Mouse (Mus musculus) stomach, embryonic 15.5 days (tissue): ENCODE measurements around the gene Dpp4. TPM values are rescaled to one million over a fixed set of nuclear protein-coding genes. Genes with fewer than 3 reads are reported as not detected.

Experiments used
- ATAC-seq: fragments of 200-750 bp; cut with Nextera tagmentation; 2 replicates; pipeline ENCODE4 v1.8.0; 2017; ENCODE audit warnings: low read depth, moderate number of reproducible peaks, moderate TSS enrichment; ENCODE audit not compliant: insufficient read depth, low FRiP score
- H3K27ac ChIP-seq: fragments of 300-500 bp; sonication (generic); 2 replicates; pipeline ENCODE4 v1.5.1; 2015; ENCODE audit warnings: mild to moderate bottlenecking, inconsistent platforms
- H3K27me3 ChIP-seq: fragments of 300-500 bp; sonication (generic); replicated peaks from 2 replicates; pipeline ENCODE4 v1.6.1; 2015; ENCODE audit warnings: inconsistent platforms
- H3K36me3 ChIP-seq: fragments of 300-500 bp; sonication (generic); 2 replicates; pipeline ENCODE4 v1.6.1; 2015; ENCODE audit warnings: inconsistent platforms
- H3K4me1 ChIP-seq: fragments of 300-500 bp; sonication (generic); 2 replicates; pipeline ENCODE4 v1.6.1; 2015; ENCODE audit warnings: inconsistent platforms
- H3K4me2 ChIP-seq: fragments of 300-500 bp; sonication (generic); 2 replicates; pipeline ENCODE4 v1.6.1; 2015; ENCODE audit warnings: mild to moderate bottlenecking, inconsistent platforms
- H3K4me3 ChIP-seq: fragments of 300-500 bp; sonication (generic); replicated peaks from 2 replicates; pipeline ENCODE4 v1.5.1; 2015; ENCODE audit warnings: inconsistent platforms
- H3K9ac ChIP-seq: fragments of 300-500 bp; sonication (generic); 2 replicates; pipeline ENCODE4 v1.6.1; 2015; ENCODE audit warnings: inconsistent platforms
- H3K9me3 ChIP-seq: fragments of 300-500 bp; sonication (generic); 2 replicates; pipeline ENCODE4 v1.6.1; 2016; ENCODE audit warnings: inconsistent platforms
- WGBS: fragments of 180-500 bp; shearing (Covaris S2); methylation state at CpG from one replicate; pipeline ENCODE4 v1.1.7; 2015; 5-methylcytosine and 5-hydroxymethylcytosine counted together
- polyA plus RNA-seq: library from polyadenylated mRNA; unstranded; fragments of >200 nt; fragmentation: Nextera tagmentation; extraction: Ambion mirVana; gene quantifications from 2 replicates; pipeline ENCODE4 v1.2.1, GENCODE M21; 2015

The Dpp4 gene
- polyA plus RNA-seq, 1 experiment from 2014 or later = 23.5 TPM

- H3K27ac ChIP-seq = no peak overlapping the region
- peak; percentile 90 for ATAC-seq
- WGBS = 34% methylated on average over 4 of the region's 4 CpGs
- H3K9me3 ChIP-seq = no peaks in the 10 kb centered on the region
- H3K9ac ChIP-seq = no peak overlapping the region
- no peaks in the 10 kb centered on the region for H3K36me3 ChIP-seq
- H3K4me3 ChIP-seq = no peak overlapping the region
- H3K27me3 ChIP-seq = no peaks in the 10 kb centered on the region
- H3K4me1 ChIP-seq = no peaks in the 10 kb centered on the region
- no peak overlapping the region for H3K4me2 ChIP-seq
Observed at GRCm38 (mm10) chr2:62383196-62383595, 28.8 kb downstream of the Dpp4 start.

- H3K4me3 ChIP-seq = no peak overlapping the region
- H3K27ac ChIP-seq = no peak overlapping the region
- H3K4me2 ChIP-seq = no peak overlapping the region
- no peaks in the 10 kb centered on the region for H3K27me3 ChIP-seq
- no peaks in the 10 kb centered on the region for H3K4me1 ChIP-seq
- no peak for ATAC-seq
- no peaks in the 10 kb centered on the region for H3K9me3 ChIP-seq
- WGBS = 66% methylated on average over 5 of the region's 5 CpGs
- H3K9ac ChIP-seq = no peak overlapping the region
- no peaks in the 10 kb centered on the region for H3K36me3 ChIP-seq
Observed at GRCm38 (mm10) chr2:62382440-62382839, 29.6 kb downstream of the Dpp4 start.

DNA sequence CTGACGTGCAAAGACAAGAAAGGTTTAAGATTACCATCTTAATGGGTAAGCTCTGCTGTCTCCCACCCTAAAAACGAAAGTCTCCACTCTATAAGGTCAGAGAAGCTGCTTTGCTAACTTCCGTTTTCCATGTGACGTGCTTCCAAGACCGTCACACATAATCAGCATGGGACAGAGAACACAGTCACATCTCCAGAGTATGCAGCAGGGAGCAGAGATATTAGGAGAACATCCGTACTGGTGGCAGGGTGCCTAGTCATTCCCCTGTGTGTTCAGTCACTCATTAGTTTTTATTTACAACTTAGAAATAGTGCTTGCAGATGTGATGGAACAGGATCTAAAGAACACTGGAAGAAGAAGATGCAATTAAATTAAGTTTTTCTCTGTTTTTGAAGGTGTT lies 30.3 kb downstream of the Dpp4 start:
- H3K27ac ChIP-seq = no peak overlapping the region
- no peak overlapping the region for H3K4me3 ChIP-seq
- H3K27me3 ChIP-seq = no peaks in the 10 kb centered on the region
- H3K36me3 ChIP-seq = no peaks in the 10 kb centered on the region
- 84% methylated on average over 6 of the region's 6 CpGs for WGBS
- H3K9ac ChIP-seq = no peak overlapping the region
- no peak overlapping the region for H3K4me2 ChIP-seq
- H3K4me1 ChIP-seq = no peaks in the 10 kb centered on the region
- ATAC-seq = no peak
- H3K9me3 ChIP-seq = no peaks in the 10 kb centered on the region

DNA sequence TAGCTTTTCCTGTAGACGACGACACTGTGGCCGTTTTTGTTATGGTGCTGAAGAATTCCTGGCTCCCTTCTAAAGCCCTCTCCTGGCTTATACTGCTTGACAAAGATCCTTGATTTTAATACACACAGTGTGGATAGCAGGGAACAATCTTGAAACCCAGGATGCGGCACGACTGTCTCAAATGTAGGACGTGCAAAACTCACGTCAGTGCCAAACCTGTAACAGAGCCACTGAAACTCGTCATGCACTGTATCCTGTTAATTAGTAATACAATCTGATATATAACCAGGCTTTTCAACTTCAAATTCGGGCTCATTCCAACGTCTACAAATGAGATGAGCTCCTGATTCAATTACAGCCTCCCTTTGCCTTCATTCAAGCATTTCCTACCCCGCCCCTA lies 38.3 kb downstream of the Dpp4 start:
- WGBS = 82% methylated on average over 11 of the region's 11 CpGs

GRCm38 (mm10) chr2:62370048-62370447 lies 42.0 kb downstream of the Dpp4 start:
- Histone ChIP-seq H3K27me3 (no peaks in the 10 kb centered on the region), H3K4me1 (no peaks in the 10 kb centered on the region), H3K36me3 (no peaks in the 10 kb centered on the region), H3K9ac (no peak overlapping the region), H3K9me3 (no peaks in the 10 kb centered on the region), H3K4me2 (no peak overlapping the region), H3K4me3 (no peak overlapping the region), H3K27ac (no peak overlapping the region)
- ATAC-seq = no peak
- 54% methylated on average over 2 of the region's 2 CpGs for WGBS

More for the DNA sequence above, 38.3 kb downstream of the Dpp4 start:
- Histone ChIP-seq H3K9me3 (no peaks in the 10 kb centered on the region), H3K9ac (no peak overlapping the region), H3K4me1 (no peaks in the 10 kb centered on the region), H3K27ac (no peak overlapping the region), H3K27me3 (no peaks in the 10 kb centered on the region), H3K36me3 (no peaks in the 10 kb centered on the region), H3K4me3 (no peak overlapping the region), H3K4me2 (no peak overlapping the region)
- ATAC-seq = no peak

- no peaks in the 10 kb centered on the region for H3K36me3 ChIP-seq
- 70% methylated on average over 5 of the region's 5 CpGs for WGBS
- H3K9ac ChIP-seq = no peak overlapping the region
- no peak for ATAC-seq
- H3K4me3 ChIP-seq = no peak overlapping the region
- H3K9me3 ChIP-seq = no peaks in the 10 kb centered on the region
- no peak overlapping the region for H3K27ac ChIP-seq
- H3K27me3 ChIP-seq = no peaks in the 10 kb centered on the region
- no peaks in the 10 kb centered on the region for H3K4me1 ChIP-seq
- H3K4me2 ChIP-seq = no peak overlapping the region
Observed at GRCm38 (mm10) chr2:62368349-62369053, 43.5 kb downstream of the Dpp4 start.

DNA sequence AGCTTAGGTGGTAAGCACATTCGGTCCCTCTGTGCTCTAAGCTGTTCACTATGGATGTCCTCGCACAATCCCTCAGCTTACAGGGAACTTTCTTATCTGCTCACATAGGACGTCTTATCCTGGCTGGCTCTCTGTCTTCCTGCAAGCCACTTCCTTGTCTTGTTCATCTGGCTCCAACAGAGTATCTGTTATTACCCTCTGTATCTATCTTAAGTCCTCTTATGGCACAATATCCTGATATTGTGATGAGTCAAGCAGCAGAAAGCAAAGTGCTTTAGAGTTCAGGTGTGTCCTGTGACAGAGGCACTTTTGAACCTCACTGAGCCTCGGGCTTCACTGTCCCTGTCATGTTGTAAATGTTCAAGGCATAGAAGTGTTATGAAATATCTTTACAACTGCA lies 48.4 kb downstream of the Dpp4 start:
- no peak overlapping the region for H3K27ac ChIP-seq
- no peak overlapping the region for H3K4me2 ChIP-seq
- no peaks in the 10 kb centered on the region for H3K27me3 ChIP-seq
- WGBS = 74% methylated on average over 4 of the region's 4 CpGs
- H3K4me3 ChIP-seq = no peak overlapping the region
- no peaks in the 10 kb centered on the region for H3K9me3 ChIP-seq
- H3K9ac ChIP-seq = no peak overlapping the region
- H3K36me3 ChIP-seq = no peaks in the 10 kb centered on the region
- no peak for ATAC-seq
- no peaks in the 10 kb centered on the region for H3K4me1 ChIP-seq

DNA sequence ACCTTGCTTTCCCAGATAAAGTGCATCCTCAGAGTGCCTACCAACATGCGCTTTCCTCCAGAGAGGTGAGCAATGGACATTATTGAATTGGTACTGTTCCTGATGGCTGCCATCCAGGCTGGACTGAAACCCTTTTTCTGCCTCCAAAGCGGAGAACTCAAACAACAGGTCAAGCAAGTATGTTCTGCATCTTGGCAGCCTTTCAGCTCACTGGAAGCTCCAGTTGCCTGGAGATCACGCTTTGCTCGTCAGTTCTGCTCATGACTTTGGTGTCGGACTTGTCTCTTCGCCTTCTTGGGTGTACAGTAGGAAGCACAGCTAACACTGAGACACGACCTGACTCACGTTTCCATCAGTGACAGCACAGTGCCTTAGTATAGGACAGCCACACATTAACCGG lies 49.8 kb downstream of the Dpp4 start:
- ATAC-seq = no peak
- no peaks in the 10 kb centered on the region for H3K9me3 ChIP-seq
- no peaks in the 10 kb centered on the region for H3K27me3 ChIP-seq
- H3K4me1 ChIP-seq = no peaks in the 10 kb centered on the region
- WGBS = 89% methylated on average over 9 of the region's 9 CpGs
- no peak overlapping the region for H3K4me2 ChIP-seq
- H3K4me3 ChIP-seq = no peak overlapping the region
- H3K36me3 ChIP-seq = no peaks in the 10 kb centered on the region
- H3K27ac ChIP-seq = no peak overlapping the region
- no peak overlapping the region for H3K9ac ChIP-seq

DNA sequence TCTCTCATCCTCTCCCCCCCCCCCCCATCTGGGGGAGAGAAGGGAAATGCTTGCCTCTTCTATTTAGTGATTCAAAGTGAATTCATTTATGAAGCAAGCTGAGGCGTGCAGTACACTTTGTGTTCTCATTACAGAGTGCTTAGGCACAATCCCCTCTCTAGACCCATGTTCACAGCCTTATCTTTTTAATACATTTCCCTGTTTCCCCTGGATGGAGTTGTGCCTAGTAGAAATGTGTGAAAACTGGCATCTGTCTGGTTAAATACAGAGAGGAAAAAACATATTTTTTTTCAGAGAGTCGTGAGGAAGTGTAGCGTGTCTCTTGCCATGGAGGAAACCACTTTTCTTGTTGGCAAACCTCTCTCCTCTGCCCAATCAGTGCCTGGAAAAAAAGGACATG lies 50.5 kb downstream of the Dpp4 start:
- Histone ChIP-seq H3K9me3 (no peaks in the 10 kb centered on the region), H3K27ac (no peak overlapping the region), H3K4me1 (no peaks in the 10 kb centered on the region), H3K36me3 (no peaks in the 10 kb centered on the region), H3K4me2 (no peak overlapping the region), H3K27me3 (no peaks in the 10 kb centered on the region), H3K4me3 (no peak overlapping the region), H3K9ac (no peak overlapping the region)
- 76% methylated on average over 3 of the region's 3 CpGs for WGBS
- no peak for ATAC-seq

DNA sequence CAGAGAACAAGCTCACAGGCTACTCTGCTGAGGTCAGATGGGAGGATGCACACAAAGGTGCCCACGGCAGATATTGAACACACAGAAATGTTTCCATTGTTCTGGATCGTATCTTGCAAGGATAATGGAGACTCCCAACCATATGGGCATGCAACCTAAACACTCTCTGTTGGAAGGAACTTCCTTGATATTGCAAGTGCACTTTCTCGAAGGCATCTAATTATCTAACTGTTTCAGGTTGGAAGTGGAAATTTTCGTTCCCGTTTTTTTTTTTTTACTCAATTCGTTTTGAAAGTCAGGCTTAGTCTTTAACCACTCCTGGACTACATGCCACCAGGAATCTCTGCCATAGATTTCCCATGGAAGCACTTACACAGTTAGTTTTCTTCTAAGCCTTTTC lies 51.2 kb downstream of the Dpp4 start:
- no peaks in the 10 kb centered on the region for H3K36me3 ChIP-seq
- H3K27me3 ChIP-seq = no peaks in the 10 kb centered on the region
- no peaks in the 10 kb centered on the region for H3K4me1 ChIP-seq
- H3K27ac ChIP-seq = no peak overlapping the region
- no peaks in the 10 kb centered on the region for H3K9me3 ChIP-seq
- ATAC-seq = no peak
- no peak overlapping the region for H3K4me3 ChIP-seq
- H3K4me2 ChIP-seq = no peak overlapping the region
- H3K9ac ChIP-seq = no peak overlapping the region
- 84% methylated on average over 6 of the region's 6 CpGs for whole genome bisulfite sequencing

GRCm38 (mm10) chr2:62357259-62357658 lies 54.8 kb downstream of the Dpp4 start:
- Histone ChIP-seq H3K9ac (no peak overlapping the region), H3K27ac (no peak overlapping the region), H3K4me1 (no peaks in the 10 kb centered on the region), H3K4me2 (no peak overlapping the region), H3K36me3 (no peaks in the 10 kb centered on the region), H3K4me3 (no peak overlapping the region), H3K9me3 (no peaks in the 10 kb centered on the region), H3K27me3 (no peaks in the 10 kb centered on the region)
- no peak for ATAC-seq
- WGBS = 85% methylated on average over 7 of the region's 7 CpGs

- no peak for ATAC-seq
- Histone ChIP-seq H3K9me3 (no peaks in the 10 kb centered on the region), H3K36me3 (no peaks in the 10 kb centered on the region), H3K9ac (no peak overlapping the region), H3K4me3 (no peak overlapping the region), H3K27me3 (no peaks in the 10 kb centered on the region), H3K4me1 (no peaks in the 10 kb centered on the region), H3K4me2 (no peak overlapping the region), H3K27ac (no peak overlapping the region)
- WGBS = 75% methylated on average over 14 of the region's 14 CpGs
Observed at GRCm38 (mm10) chr2:62356606-62357005, 55.4 kb downstream of the Dpp4 start.

DNA sequence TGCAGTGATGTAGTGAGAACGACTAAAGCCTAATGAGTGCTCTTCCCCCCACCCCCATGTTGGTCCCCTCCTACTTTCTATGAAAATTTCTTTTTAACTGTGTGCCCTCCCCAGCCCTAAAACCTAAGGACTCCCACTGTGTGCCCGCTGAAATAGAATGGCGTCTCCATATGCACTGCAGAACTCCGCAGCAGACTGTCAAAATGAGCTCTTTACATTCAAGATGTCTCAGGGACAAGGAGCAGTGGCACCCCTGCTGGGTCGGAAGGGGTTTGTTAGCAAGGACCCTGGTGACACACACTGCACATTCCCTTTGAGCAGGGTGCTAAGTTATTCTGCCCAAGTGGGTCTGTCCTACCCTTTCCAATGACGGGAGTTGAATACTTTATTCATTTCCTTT lies 56.3 kb downstream of the Dpp4 start:
- Histone ChIP-seq H3K9me3 (no peaks in the 10 kb centered on the region), H3K36me3 (no peaks in the 10 kb centered on the region), H3K4me2 (no peak overlapping the region), H3K4me3 (no peak overlapping the region), H3K4me1 (no peaks in the 10 kb centered on the region), H3K27ac (no peak overlapping the region), H3K27me3 (no peaks in the 10 kb centered on the region), H3K9ac (no peak overlapping the region)
- WGBS = 69% methylated on average over 6 of the region's 6 CpGs
- no peak for ATAC-seq
